Mouse (Mus musculus) MEL (cell line): ENCODE data around the gene Ccdc88b. TPM values are rescaled to one million over a fixed set of nuclear protein-coding genes. Genes with fewer than 3 reads are reported as not detected.

Experiments used
- DNase-seq: peaks from one replicate; pipeline ENCODE4 v3.0.0; 2011; ENCODE audit warnings: low read depth, low spot score
- H3K27ac ChIP-seq: 2 replicates; pipeline ENCODE4 v1.5.1; 2012; ENCODE audit warnings: low read depth, mild to moderate bottlenecking, control low read depth, low read length, moderate library complexity; ENCODE audit not compliant: control insufficient read depth
- H3K27me3 ChIP-seq, 2 experiments: fragments of 150-350 bp in 1 of 2; sonication (generic) in 1 of 2; 2 replicates each; pipeline ENCODE4 v1.6.1; 2012; ENCODE audit warnings: low read length in 2 of 2, mild to moderate bottlenecking in 2 of 2, improper control_type of control experiment in 1 of 2, moderate library complexity in 1 of 2; ENCODE audit not compliant: insufficient read depth in 2 of 2, control insufficient read depth in 1 of 2
- H3K36me3 ChIP-seq, 2 experiments: 2 replicates each; pipeline ENCODE4 v1.6.1; 2012 to 2014; ENCODE audit warnings: low read length in 2 of 2, improper control_type of control experiment in 1 of 2, inconsistent platforms in 1 of 2, mild to moderate bottlenecking in 1 of 2; ENCODE audit not compliant: insufficient read depth in 2 of 2, control insufficient read depth in 1 of 2
- H3K4me1 ChIP-seq, 2 experiments: fragments of 150-350 bp in 1 of 2; sonication (generic) in 1 of 2; 2 replicates each; pipeline ENCODE4 v1.6.1; 2012; ENCODE audit warnings: low read length in 2 of 2, improper control_type of control experiment in 1 of 2, mild to moderate bottlenecking in 1 of 2; ENCODE audit not compliant: insufficient read depth in 2 of 2, control insufficient read depth in 1 of 2
- H3K4me3 ChIP-seq, 2 experiments: fragments of 150-350 bp in 1 of 2; sonication (generic) in 1 of 2; 2 replicates each; pipeline ENCODE4 v1.5.1; 2012; ENCODE audit warnings: low read depth in 2 of 2, low read length in 2 of 2, mild to moderate bottlenecking in 2 of 2, moderate library complexity in 2 of 2, control low read depth in 1 of 2, improper control_type of control experiment in 1 of 2; ENCODE audit not compliant: control insufficient read depth in 1 of 2, insufficient read depth in 1 of 2
- H3K79me2 ChIP-seq: 2 replicates; pipeline ENCODE4 v1.6.1; 2012; ENCODE audit warnings: mild to moderate bottlenecking, low read length, moderate library complexity; ENCODE audit not compliant: control insufficient read depth, poor library complexity, insufficient read depth
- H3K9ac ChIP-seq: 2 replicates; pipeline ENCODE4 v1.6.1; 2012; ENCODE audit warnings: low read depth, mild to moderate bottlenecking, control low read depth, low read length, moderate library complexity; ENCODE audit not compliant: control insufficient read depth, poor library complexity, severe bottlenecking
- H3K9me3 ChIP-seq: fragments of 150-350 bp; sonication (generic); replicated peaks from 2 replicates; pipeline ENCODE4 v1.6.1; 2012; ENCODE audit warnings: mild to moderate bottlenecking, low read length, improper control_type of control experiment, moderate library complexity; ENCODE audit not compliant: insufficient read depth
- BHLHE40 ChIP-seq: IDR thresholded peaks from 2 replicates; pipeline ENCODE4 v1.6.1; 2012; ENCODE audit warnings: low read depth, mild to moderate bottlenecking, inconsistent platforms, low read length, improper control_type of control experiment, borderline replicate concordance
- CHD1 ChIP-seq: IDR thresholded peaks from 2 replicates; pipeline ENCODE4 v1.6.1; 2012; ENCODE audit warnings: low read depth, mild to moderate bottlenecking, inconsistent platforms, low read length, improper control_type of control experiment
- CHD2 ChIP-seq: IDR thresholded peaks from 2 replicates; pipeline ENCODE4 v1.6.1; 2011; ENCODE audit warnings: low read length, improper control_type of control experiment
- E2F4 ChIP-seq: IDR thresholded peaks from 2 replicates; pipeline ENCODE4 v1.6.1; 2011; ENCODE audit warnings: low read depth, low read length, improper control_type of control experiment, borderline replicate concordance
- EP300 ChIP-seq, 2 experiments: IDR thresholded peaks; 2 replicates each; pipeline ENCODE4 v1.6.1; 2011; ENCODE audit warnings: improper control_type of control experiment in 2 of 2, low read length in 2 of 2, low read depth in 1 of 2, mild to moderate bottlenecking in 1 of 2
- GATA1 ChIP-seq: IDR thresholded peaks from 2 replicates; pipeline ENCODE4 v1.6.1; 2011; ENCODE audit warnings: low read depth, low read length, improper control_type of control experiment
- HCFC1 ChIP-seq: IDR thresholded peaks from 2 replicates; pipeline ENCODE4 v1.6.1; 2012; ENCODE audit warnings: low read depth, mild to moderate bottlenecking, inconsistent platforms, low read length, improper control_type of control experiment, moderate library complexity
- JUND ChIP-seq: IDR thresholded peaks from 2 replicates; pipeline ENCODE4 v1.6.1; 2011; ENCODE audit warnings: low read depth, mild to moderate bottlenecking, improper control_type of control experiment, low read length
- KAT2A ChIP-seq: conservative IDR thresholded peaks from 2 replicates; pipeline ENCODE4 v1.6.1; 2012; ENCODE audit warnings: low read depth, low read length, improper control_type of control experiment, inconsistent platforms
- MAX ChIP-seq: IDR thresholded peaks from 2 replicates; pipeline ENCODE4 v1.6.1; 2011; ENCODE audit warnings: low read length, improper control_type of control experiment
- MAZ ChIP-seq: IDR thresholded peaks from 2 replicates; pipeline ENCODE4 v1.6.1; 2012; ENCODE audit warnings: low read depth, mild to moderate bottlenecking, inconsistent platforms, low read length, improper control_type of control experiment
- MYB ChIP-seq: IDR thresholded peaks from 2 replicates; pipeline ENCODE4 v1.6.1; 2011; ENCODE audit warnings: mild to moderate bottlenecking, low read depth, low read length, improper control_type of control experiment
- MYC ChIP-seq: IDR thresholded peaks from 2 replicates; pipeline ENCODE4 v1.6.1; 2011; ENCODE audit warnings: low read depth, mild to moderate bottlenecking, low read length, improper control_type of control experiment, moderate library complexity
- NELFE ChIP-seq: IDR thresholded peaks from 2 replicates; pipeline ENCODE4 v1.6.1; 2011; ENCODE audit warnings: low read depth, low read length, improper control_type of control experiment
- NRF1 ChIP-seq: IDR thresholded peaks from 2 replicates; pipeline ENCODE4 v1.6.1; 2014; ENCODE audit warnings: low read depth, mild to moderate bottlenecking, inconsistent platforms, low read length, improper control_type of control experiment, moderate library complexity; ENCODE audit not compliant: poor library complexity, insufficient read depth, severe bottlenecking
- POLR2A ChIP-seq, 2 experiments: IDR thresholded peaks; 2 replicates each; pipeline ENCODE4 v1.6.1; 2011 to 2012; ENCODE audit warnings: low read length in 2 of 2, mild to moderate bottlenecking in 2 of 2, control low read depth in 1 of 2, improper control_type of control experiment in 1 of 2, low read depth in 1 of 2, moderate library complexity in 1 of 2; ENCODE audit not compliant: control insufficient read depth in 1 of 2, insufficient read depth in 1 of 2, poor library complexity in 1 of 2
- POLR2AphosphoS5 ChIP-seq: IDR thresholded peaks from 2 replicates; pipeline ENCODE4 v1.6.1; 2012; ENCODE audit warnings: low read depth, borderline replicate concordance, mild to moderate bottlenecking, inconsistent platforms, low read length, moderate library complexity, mixed read lengths
- RCOR1 ChIP-seq: IDR thresholded peaks from 2 replicates; pipeline ENCODE4 v1.6.1; 2012; ENCODE audit warnings: low read depth, mild to moderate bottlenecking, inconsistent platforms, low read length, improper control_type of control experiment
- SIN3A ChIP-seq: IDR thresholded peaks from 2 replicates; pipeline ENCODE4 v1.6.1; 2012; ENCODE audit warnings: low read length, improper control_type of control experiment, inconsistent platforms
- TBP ChIP-seq: IDR thresholded peaks from 2 replicates; pipeline ENCODE4 v1.8.0; 2011; ENCODE audit warnings: low read depth, low read length, improper control_type of control experiment
- TCF12 ChIP-seq: IDR thresholded peaks from 2 replicates; pipeline ENCODE4 v1.6.1; 2014; ENCODE audit warnings: low read depth, mild to moderate bottlenecking, inconsistent platforms, low read length, improper control_type of control experiment, moderate library complexity
- USF1 ChIP-seq: IDR thresholded peaks from 2 replicates; pipeline ENCODE4 v1.6.1; 2014; ENCODE audit warnings: low read depth, mild to moderate bottlenecking, inconsistent platforms, low read length, improper control_type of control experiment, moderate library complexity
- USF2 ChIP-seq, 2 experiments: IDR thresholded peaks; 2 replicates each; pipeline ENCODE4 v1.6.1; 2011 to 2012; ENCODE audit warnings: improper control_type of control experiment in 2 of 2, low read length in 2 of 2, borderline replicate concordance in 1 of 2, inconsistent platforms in 1 of 2, low read depth in 1 of 2, mild to moderate bottlenecking in 1 of 2; ENCODE audit not compliant: insufficient read depth in 1 of 2
- ZKSCAN1 ChIP-seq: IDR thresholded peaks from 2 replicates; pipeline ENCODE4 v1.6.1; 2012; ENCODE audit warnings: low read depth, mild to moderate bottlenecking, inconsistent platforms, low read length, improper control_type of control experiment, moderate library complexity
- ZMIZ1 ChIP-seq: IDR thresholded peaks from 2 replicates; pipeline ENCODE4 v1.6.1; 2012; ENCODE audit warnings: low read depth, mild to moderate bottlenecking, inconsistent platforms, low read length, improper control_type of control experiment, moderate library complexity
- ZNF384 ChIP-seq: IDR thresholded peaks from 2 replicates; pipeline ENCODE4 v1.6.1; 2012; ENCODE audit warnings: low read depth, mild to moderate bottlenecking, inconsistent platforms, low read length, improper control_type of control experiment
- polyA plus RNA-seq, 2 experiments: library from polyadenylated mRNA; stranded (reverse) in 1 of 2; unstranded in 1 of 2; fragments of >175 nt in 1 of 2; fragments of >200 nt in 1 of 2; gene quantifications; 2 replicates each; pipeline versions ENCODE4 v1.2.1 to v1.2.4; 2012; ENCODE audit warnings: low replicate concordance in 2 of 2, low read depth in 1 of 2; ENCODE audit not compliant: insufficient read length in 2 of 2, insufficient read depth in 1 of 2, missing spikeins in 1 of 2
- total RNA-seq: library from RNA; depleted of rRNA; stranded (reverse); fragments of 300-350 nt; gene quantifications from 2 replicates; pipeline ENCODE4 v1.2.3, GENCODE M21; 2012

Gene Ccdc88b
- total and polyA plus RNA-seq, 3 experiments = 32.4 to 59.8 TPM; not detected in 1

GRCm38 (mm10) chr19:6820538-6821195 lies 37.3 kb downstream of the Ccdc88b start:
- H3K4me1 ChIP-seq = peaks cover 0 to 10% of the 10 kb centered on the region in 2 experiments; a peak in 3 of 4 replicates
- no peak overlapping the region for H3K27ac ChIP-seq
- H3K36me3 ChIP-seq = peaks cover 0 to 11% of the 10 kb centered on the region in 2 experiments; a peak in 2 of 4 replicates
- no peaks in the 10 kb centered on the region for H3K27me3 ChIP-seq
- H3K9me3 ChIP-seq = no peaks in the 10 kb centered on the region
- TF ChIP-seq USF2 (IDR thresholded peaks at IDR 0.05; ENCODE audit: borderline replicate concordance in 1 of 2, insufficient read depth in 1 of 2, low read depth in 1 of 2, low read length in 2 of 2) (no peak), SIN3A (no peak), TCF12 (no peak), CHD2 (no peak), ZNF384 (no peak), USF1 (no peak), NRF1 (no peak), JUND (no peak), POLR2AphosphoS5 (no peak), BHLHE40 (no peak), MYB (no peak)
- no peak overlapping the region for H3K9ac ChIP-seq
- no peak overlapping the region for H3K4me3 ChIP-seq
- H3K79me2 ChIP-seq = no peaks in the 10 kb centered on the region; the same call in 1 of the 2 replicates
- DNase-seq = no peak

GRCm38 (mm10) chr19:6819143-6819827 lies 38.7 kb downstream of the Ccdc88b start:
- peak overlapping the region; percentile 72 for H3K27ac ChIP-seq
- peaks cover 0 to 10% of the 10 kb centered on the region in 2 experiments; a peak in 3 of 4 replicates for H3K4me1 ChIP-seq
- no peaks in the 10 kb centered on the region; the same call in 1 of the 2 replicates for H3K79me2 ChIP-seq
- no peaks in the 10 kb centered on the region for H3K27me3 ChIP-seq
- TF ChIP-seq NELFE (peak; percentile 53), TBP (peak; percentile 55; the same call in 1 of the 2 replicates), SIN3A (peak; percentile 42), E2F4 (no peak), MAZ (peak; percentile 89), EP300 (IDR thresholded peaks at IDR 0.05; ENCODE audit: low read depth in 1 of 2, low read length in 2 of 2) (no peak), GATA1 (peak; percentile 81), ZKSCAN1 (no peak), MAX (0 out of 2 replicates have a peak, but pooled peaks have one; percentile 24), ZMIZ1 (peak; percentile 49; the same call in 1 of the 2 replicates), RCOR1 (no peak), CHD1 (no peak), ZNF384 (peak; percentile 11), CHD2 (no peak), MYB (no peak), MYC (0 out of 2 replicates have a peak, but pooled peaks have one; percentile 15), POLR2A (IDR thresholded peaks at IDR 0.05; ENCODE audit: control insufficient read depth in 1 of 2, insufficient read depth in 1 of 2, low read depth in 1 of 2, low read length in 2 of 2, poor library complexity in 1 of 2) (peak in 1 of 2 experiments; percentile 49; a peak in 2 of 4 replicates), KAT2A (0 out of 2 replicates have a peak, but pooled peaks have one; percentile 14), HCFC1 (peak; percentile 63)
- H3K4me3 ChIP-seq = peak overlapping the region; percentile 55 to 63
- peak overlapping the region; percentile 69 for H3K9ac ChIP-seq
- peak; percentile 87 for DNase-seq
- H3K9me3 ChIP-seq = no peaks in the 10 kb centered on the region
- H3K36me3 ChIP-seq = peaks cover 0 to 11% of the 10 kb centered on the region in 2 experiments; a peak in 2 of 4 replicates
